Comparison of ENCODE assay signal across 22 mouse cellular contexts in the genomic region with DNA sequence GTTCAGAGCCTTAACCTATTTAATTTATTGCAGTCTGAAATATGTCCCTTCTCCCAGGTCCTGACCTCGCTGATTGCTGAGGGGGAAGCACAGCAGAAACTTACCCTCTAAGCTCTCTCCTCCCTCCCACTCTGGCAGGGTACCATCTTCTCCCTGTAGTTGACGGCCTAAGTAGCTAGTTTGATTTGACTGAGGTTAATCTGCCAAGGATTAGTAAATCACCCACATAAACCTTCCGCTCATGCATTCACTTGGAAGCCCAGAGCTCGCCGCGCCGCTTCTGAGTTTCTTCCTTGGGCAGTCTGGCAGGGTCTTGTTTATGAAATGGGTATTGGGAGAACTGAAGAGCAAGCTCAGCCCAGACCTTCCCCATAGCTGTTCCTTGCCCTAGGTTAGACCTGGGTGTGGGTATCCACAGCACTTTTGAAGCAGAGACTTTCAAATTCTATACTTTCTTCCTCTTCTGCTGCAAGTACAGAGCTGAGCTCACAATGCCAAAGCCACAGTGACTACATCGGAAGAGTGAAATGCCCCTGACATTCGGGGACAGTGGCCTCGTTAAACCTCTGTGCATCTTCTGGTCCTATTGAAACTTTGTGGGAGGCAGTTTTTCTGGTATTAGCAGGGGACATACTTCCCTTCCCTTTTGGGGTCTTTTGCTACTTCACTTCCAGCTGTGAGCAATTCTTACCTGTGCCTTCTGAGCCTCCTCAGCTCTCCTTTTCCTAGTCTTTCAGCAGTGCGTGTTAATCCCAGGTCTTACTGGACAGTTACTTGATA. TPM values are rescaled to one million over a fixed set of nuclear protein-coding genes. Genes with fewer than 3 reads are reported as not detected.
DNase-seq lines count a peak whose midpoint lies in the region; ATAC-seq and TF ChIP-seq lines count a peak whose summit lies in the region.
"Had no signal": no experiment of that assay in that cellular context is flagged by ENCODE, and none has a peak within 500 bp of the region (broad histone marks: within the 10 kb centered on the region; RNA-seq: fewer than 3 reads in every experiment).

No protein-coding gene starts in this region.

- no peak for DNase-seq in forebrain, embryonic 10.5 days (ENCODE audit: extremely low spot score, low spot score)
- DNase-seq in kidney, postnatal 0 days (ENCODE audit: low spot score): peak; percentile 69
- DNase-seq in kidney, adult 11 months: no peak
- DNase-seq in thymus, postnatal 25 days: peak; percentile 42
- no peak for DNase-seq in thymus, postnatal 0 days (ENCODE audit: low spot score)
- no peak for DNase-seq in heart, postnatal 10 days
- no peak for DNase-seq in cerebellum, adult 2 months
- DNase-seq: adrenal gland, postnatal 36 days; heart, adult 11 months; lung, embryonic 14.5 days had no signal

- H3K9me3 ChIP-seq in forebrain, embryonic 10.5 days: no peaks in the 10 kb centered on the region
- H3K9me3 ChIP-seq in forebrain, embryonic 15.5 days: no peaks in the 10 kb centered on the region
- H3K9me3 ChIP-seq in kidney, postnatal 0 days (replicated peaks; ENCODE audit: low read length): no peaks in the 10 kb centered on the region
- H3K9me3 ChIP-seq: heart, embryonic 15.5 days had no signal

- no peak for TF ChIP-seq POLR2A in cerebellum, adult 2 months (IDR thresholded peaks at IDR 0.05; ENCODE audit: borderline replicate concordance, insufficient read depth, low read length)

- no peak overlapping the region for H3K4me2 ChIP-seq in forebrain, embryonic 15.5 days (replicated peaks)
- no peak overlapping the region for H3K4me2 ChIP-seq in kidney, postnatal 0 days (ENCODE audit: low read length)
- H3K4me2 ChIP-seq: heart, embryonic 15.5 days; lung, embryonic 14.5 days had no signal

- ATAC-seq in forebrain, embryonic 15.5 days (replicated peaks): no peak
- ATAC-seq in kidney, postnatal 0 days (replicated peaks; ENCODE audit: low FRiP score, low read depth): no peak

- peaks cover 100% of the 10 kb centered on the region for H3K27me3 ChIP-seq in forebrain, embryonic 10.5 days (ENCODE audit: poor library complexity, severe bottlenecking)
- peaks cover 95% of the 10 kb centered on the region for H3K27me3 ChIP-seq in forebrain, embryonic 15.5 days
- peaks cover 8% of the 10 kb centered on the region; the same call in 1 of the 2 replicates for H3K27me3 ChIP-seq in kidney, postnatal 0 days (ENCODE audit: insufficient read depth, low read length)
- no peaks in the 10 kb centered on the region; the same call in 1 of the 2 replicates for H3K27me3 ChIP-seq in cerebellum, adult 2 months (ENCODE audit: control insufficient read depth, insufficient read depth, low read length)

- H3K4me3 ChIP-seq in forebrain, embryonic 10.5 days: peak overlapping the region; percentile 63
- no peak overlapping the region for H3K4me3 ChIP-seq in forebrain, embryonic 15.5 days
- H3K4me3 ChIP-seq in kidney, postnatal 0 days (replicated peaks; ENCODE audit: low read depth, low read length): no peak overlapping the region
- H3K4me3 ChIP-seq in cerebellum, adult 2 months (replicated peaks; ENCODE audit: insufficient read depth, low read depth, low read length): no peak overlapping the region
- H3K4me3 ChIP-seq: erythroblast, embryonic 14.5 days; heart, embryonic 15.5 days; layer of hippocampus, adult 2 months; left cerebral cortex, adult 2 months had no signal

- 3% methylated on average over 11 of the region's 11 CpGs for WGBS in forebrain, embryonic 10.5 days
- 7% methylated on average over 11 of the region's 11 CpGs for WGBS in forebrain, embryonic 15.5 days
- WGBS in kidney, postnatal 0 days: 28% methylated on average over 11 of the region's 11 CpGs
- 21% methylated on average over 11 of the region's 11 CpGs for WGBS in cerebellum, adult 2 months

- peak overlapping the region; percentile 88 for H3K27ac ChIP-seq in forebrain, embryonic 10.5 days
- no peak overlapping the region for H3K27ac ChIP-seq in forebrain, embryonic 15.5 days (replicated peaks)
- H3K27ac ChIP-seq in kidney, postnatal 0 days: 0 out of 2 replicates have a peak overlapping the region, but pooled peaks have one; percentile 5
- no peak overlapping the region for H3K27ac ChIP-seq in cerebellum, adult 2 months (ENCODE audit: insufficient read depth, low read length)
- H3K27ac ChIP-seq: heart, embryonic 15.5 days; layer of hippocampus, adult 2 months; left cerebral cortex, adult 2 months had no signal

- no peak for TF ChIP-seq CTCF in kidney, postnatal 0 days (IDR thresholded peaks at IDR 0.05; ENCODE audit: low read depth)
- no peak for TF ChIP-seq CTCF in cerebellum, adult 2 months (IDR thresholded peaks at IDR 0.05; ENCODE audit: borderline replicate concordance, insufficient read depth, low read depth, low read length)

- peaks cover 97% of the 10 kb centered on the region for H3K4me1 ChIP-seq in forebrain, embryonic 10.5 days
- peaks cover 29% of the 10 kb centered on the region for H3K4me1 ChIP-seq in forebrain, embryonic 15.5 days
- H3K4me1 ChIP-seq in kidney, postnatal 0 days (replicated peaks; ENCODE audit: insufficient read depth, low read length): peaks cover 47% of the 10 kb centered on the region
- H3K4me1 ChIP-seq in cerebellum, adult 2 months (ENCODE audit: control insufficient read depth, insufficient read depth, low read length): peaks cover 3% of the 10 kb centered on the region; the same call in 1 of the 2 replicates

- intact Hi-C loops in heart, postnatal 10 days (cut with DNase I): no loop called here

- H3K9ac ChIP-seq in forebrain, embryonic 15.5 days (replicated peaks): no peak overlapping the region
- no peak overlapping the region for H3K9ac ChIP-seq in kidney, postnatal 0 days (ENCODE audit: low read depth, low read length)
- H3K9ac ChIP-seq: heart, embryonic 15.5 days; lung, embryonic 14.5 days had no signal

- peaks cover 10% of the 10 kb centered on the region for H3K36me3 ChIP-seq in forebrain, embryonic 10.5 days (replicated peaks)
- no peaks in the 10 kb centered on the region for H3K36me3 ChIP-seq in forebrain, embryonic 15.5 days
- no peaks in the 10 kb centered on the region for H3K36me3 ChIP-seq in kidney, postnatal 0 days (ENCODE audit: insufficient read depth, low read length)
- H3K36me3 ChIP-seq: heart, embryonic 15.5 days had no signal

RNA-seq across cellular contexts. Expression of a gene that starts 20.0 kb away (rescaled TPM):
- polyA plus RNA-seq in forebrain, embryonic 10.5 days (2016; fragmentation: Nextera tagmentation; extraction: Ambion mirVana): 51.3 and 61.0 TPM in 2 replicates
- polyA plus RNA-seq in forebrain, embryonic 15.5 days (2015; fragmentation: Nextera tagmentation; extraction: Ambion mirVana): 3.0 and 4.6 TPM in 2 replicates
- polyA plus RNA-seq in kidney, postnatal 0 days (2015; fragmentation: Nextera tagmentation; extraction: Ambion mirVana): 0.88 and 1.8 TPM in 2 replicates
- polyA plus RNA-seq in thymus, postnatal 0 days (2015; fragmentation: Nextera tagmentation; extraction: Ambion mirVana): 4.3 and 4.5 TPM in 2 replicates
- not detected for total RNA-seq in heart, postnatal 10 days (2021)
- polyA plus RNA-seq in cerebellum, adult 2 months (2012; rRNA removed): 0.38 and 0.47 TPM in 2 replicates
- total RNA-seq: gastrocnemius, adult 18-20 months; left cerebral cortex, adult 2 months; liver, adult 2 months; megakaryocyte progenitor cell, adult 5-6 weeks had no signal
- polyA plus RNA-seq: C2C12; erythroblast, embryonic 14.5 days; heart, embryonic 15.5 days; liver, adult 2 months; lung, embryonic 14.5 days; spleen, adult 2 months had no signal

RNA-seq across cellular contexts. Expression of a gene that starts 32.4 kb away (rescaled TPM):
- 0.88 and 1.7 TPM in 2 replicates for polyA plus RNA-seq in forebrain, embryonic 10.5 days (2016; fragmentation: Nextera tagmentation; extraction: Ambion mirVana)
- 0.08 and 0.09 TPM in 2 replicates for polyA plus RNA-seq in forebrain, embryonic 15.5 days (2015; fragmentation: Nextera tagmentation; extraction: Ambion mirVana)
- 1.0 and 1.2 TPM in 2 replicates for polyA plus RNA-seq in kidney, postnatal 0 days (2015; fragmentation: Nextera tagmentation; extraction: Ambion mirVana)
- polyA plus RNA-seq in thymus, postnatal 0 days (2015; fragmentation: Nextera tagmentation; extraction: Ambion mirVana): 0.81 and 0.82 TPM in 2 replicates
- total RNA-seq in heart, postnatal 10 days (2021): 1 to 10 TPM; 4.5 to 4.7 TPM
- polyA plus RNA-seq in cerebellum, adult 2 months (2012; rRNA removed): 0.57 and 0.62 TPM in 2 replicates
- polyA plus RNA-seq: erythroblast, embryonic 14.5 days had no signal

RNA-seq across cellular contexts. Expression of a gene that starts 39.4 kb away (rescaled TPM):
- polyA plus RNA-seq in forebrain, embryonic 10.5 days (2016; fragmentation: Nextera tagmentation; extraction: Ambion mirVana): not detected in 2 replicates
- polyA plus RNA-seq in forebrain, embryonic 15.5 days (2015; fragmentation: Nextera tagmentation; extraction: Ambion mirVana): not detected in 2 replicates
- polyA plus RNA-seq in kidney, postnatal 0 days (2015; fragmentation: Nextera tagmentation; extraction: Ambion mirVana): 1.2 TPM in 1 of 2 replicates, not detected in the other
- polyA plus RNA-seq in thymus, postnatal 0 days (2015; fragmentation: Nextera tagmentation; extraction: Ambion mirVana): not detected in 2 replicates
- total RNA-seq in heart, postnatal 10 days (2021): not detected
- not detected in 2 replicates for polyA plus RNA-seq in cerebellum, adult 2 months (2012; rRNA removed)
- total RNA-seq: adrenal gland, postnatal 36 days; ES-E14; gastrocnemius, adult 18-20 months; layer of hippocampus, adult 2 months; left cerebral cortex, adult 2 months; liver, adult 2 months; megakaryocyte progenitor cell, adult 5-6 weeks had no signal
- polyA plus RNA-seq: C2C12; cortical plate, adult 2 months; erythroblast, embryonic 14.5 days; heart, embryonic 15.5 days; liver, adult 2 months; lung, embryonic 14.5 days; spleen, adult 2 months had no signal

RNA-seq across cellular contexts. Expression of a gene that starts 42.0 kb away (rescaled TPM):
- 595 and 612 TPM in 2 replicates for polyA plus RNA-seq in forebrain, embryonic 10.5 days (2016; fragmentation: Nextera tagmentation; extraction: Ambion mirVana)
- 428 and 451 TPM in 2 replicates for polyA plus RNA-seq in forebrain, embryonic 15.5 days (2015; fragmentation: Nextera tagmentation; extraction: Ambion mirVana)
- 963 and 1,015 TPM in 2 replicates for polyA plus RNA-seq in kidney, postnatal 0 days (2015; fragmentation: Nextera tagmentation; extraction: Ambion mirVana)
- 489 and 499 TPM in 2 replicates for polyA plus RNA-seq in thymus, postnatal 0 days (2015; fragmentation: Nextera tagmentation; extraction: Ambion mirVana)
- 1,000 to 10,000 TPM; 1,469 to 1,488 TPM for total RNA-seq in heart, postnatal 10 days (2021)
- polyA plus RNA-seq in cerebellum, adult 2 months (2012; rRNA removed): 798 and 861 TPM in 2 replicates

RNA-seq across cellular contexts. Expression of a gene that starts 49.4 kb away (rescaled TPM):
- polyA plus RNA-seq in forebrain, embryonic 10.5 days (2016; fragmentation: Nextera tagmentation; extraction: Ambion mirVana): 48.6 and 51.6 TPM in 2 replicates
- polyA plus RNA-seq in forebrain, embryonic 15.5 days (2015; fragmentation: Nextera tagmentation; extraction: Ambion mirVana): 30.6 and 31.1 TPM in 2 replicates
- 16.4 and 18.0 TPM in 2 replicates for polyA plus RNA-seq in kidney, postnatal 0 days (2015; fragmentation: Nextera tagmentation; extraction: Ambion mirVana)
- 17.8 and 25.8 TPM in 2 replicates for polyA plus RNA-seq in thymus, postnatal 0 days (2015; fragmentation: Nextera tagmentation; extraction: Ambion mirVana)
- total RNA-seq in heart, postnatal 10 days (2021): 10 to 100 TPM; 45.6 to 54.0 TPM
- 26.2 and 26.7 TPM in 2 replicates for polyA plus RNA-seq in cerebellum, adult 2 months (2012; rRNA removed)

Comparison
In these comparisons a context has a peak if more than half of its experiments do, and no peak if none do; other contexts are left out.
1. DNase-seq: peak in kidney, postnatal 0 days (single experiment) and thymus, postnatal 25 days (single experiment); none in forebrain, embryonic 10.5 days (single experiment), kidney, adult 11 months (single experiment), thymus, postnatal 0 days (single experiment), heart, postnatal 10 days (0 of 2) and cerebellum, adult 2 months (0 of 2).
2. H3K27ac ChIP-seq: peak in forebrain, embryonic 10.5 days (single experiment) and kidney, postnatal 0 days (single experiment); none in forebrain, embryonic 15.5 days (single experiment) and cerebellum, adult 2 months (single experiment).